Mouse (Mus musculus): ENCODE data around the gene Bcor. TPM values are rescaled to one million over a fixed set of nuclear protein-coding genes. Genes with fewer than 3 reads are reported as not detected.

Gene Bcor
- polyA plus RNA-seq, 1 experiment: 6.4 TPM

DNA sequence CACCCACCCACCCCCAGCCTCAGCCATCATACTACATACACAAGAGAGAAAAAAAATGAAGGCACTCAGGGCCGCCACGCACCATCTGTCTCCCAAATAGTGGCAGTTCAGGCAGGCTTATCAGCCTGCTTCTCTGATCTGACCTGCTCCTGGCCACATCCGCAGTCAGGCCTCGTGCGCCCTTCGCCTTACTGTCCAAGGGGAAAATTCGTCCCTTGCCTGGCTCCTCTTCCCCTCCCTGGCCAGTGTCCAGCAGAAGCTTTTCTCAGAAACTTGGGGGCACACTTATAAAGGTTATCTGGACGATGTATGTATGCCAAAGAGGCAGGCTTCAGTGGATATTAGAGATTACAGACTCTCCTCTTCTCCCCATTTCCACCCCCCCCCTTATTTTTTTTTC, 163.7 kb downstream of the Bcor start:
- H3K4me1 ChIP-seq (ENCODE audit: control insufficient read depth, insufficient read depth, low read length): no peaks in the 10 kb centered on the region
- no peaks in the 10 kb centered on the region for H3K27me3 ChIP-seq (replicated peaks; ENCODE audit: control insufficient read depth, insufficient read depth, low read length)
- TF ChIP-seq POLR2A (IDR thresholded peaks at IDR 0.05; ENCODE audit: low read depth, low read length): no peak
- TF ChIP-seq CTCF (conservative IDR thresholded peaks at IDR 0.05; ENCODE audit: insufficient read depth, insufficient read length, low read depth, low read length): no peak
- DNase-seq: peak; percentile 2
- H3K27ac ChIP-seq (ENCODE audit: insufficient read depth, low read depth, low read length): no peak overlapping the region
- H3K36me3 ChIP-seq (ENCODE audit: control insufficient read depth, insufficient read depth, low read length): no peaks in the 10 kb centered on the region
- no peak overlapping the region for H3K4me3 ChIP-seq (ENCODE audit: insufficient read depth, low read depth, low read length)
- 79% methylated on average over 8 of the region's 8 CpGs for WGBS

DNA sequence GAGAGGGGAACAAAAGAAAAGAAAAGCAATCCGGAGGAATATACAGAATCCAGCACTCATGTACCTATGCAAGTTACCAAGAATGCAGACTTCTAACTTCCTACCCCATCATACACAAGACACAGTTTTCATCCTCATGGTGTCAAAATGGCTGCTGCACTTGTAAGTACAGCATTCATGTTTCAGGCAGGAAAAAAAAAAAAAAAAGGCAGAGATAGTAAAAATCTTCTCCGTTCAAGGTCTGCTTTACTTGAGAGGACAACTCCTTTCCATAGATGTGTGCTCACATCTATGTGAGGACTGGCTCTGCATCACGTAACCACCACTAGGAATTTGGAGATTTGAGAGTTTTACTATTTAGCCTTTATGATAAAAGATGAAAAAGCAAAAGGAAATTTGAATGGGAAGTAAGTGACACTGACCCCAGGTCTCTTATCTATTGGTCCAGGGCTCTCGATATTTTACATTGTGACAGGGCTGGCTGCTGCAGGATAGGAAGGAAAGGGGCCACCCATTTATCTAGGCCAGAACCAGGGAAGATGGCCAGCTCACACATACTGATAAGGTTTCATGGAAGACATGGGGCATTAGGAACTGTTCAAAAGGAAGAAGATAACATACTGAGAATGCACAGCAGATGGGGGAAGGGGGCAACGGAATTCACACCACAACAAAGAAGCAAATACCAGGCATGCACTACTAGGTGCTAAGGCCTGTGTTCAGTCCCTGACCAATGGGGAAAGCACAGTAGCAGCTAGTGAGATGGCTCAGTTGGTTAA, 166.3 kb downstream of the Bcor start:
- Histone ChIP-seq H3K36me3 (ENCODE audit: control insufficient read depth, insufficient read depth, low read length) (no peaks in the 10 kb centered on the region), H3K4me1 (ENCODE audit: control insufficient read depth, insufficient read depth, low read length) (no peaks in the 10 kb centered on the region), H3K27me3 (replicated peaks; ENCODE audit: control insufficient read depth, insufficient read depth, low read length) (no peaks in the 10 kb centered on the region), H3K4me3 (ENCODE audit: insufficient read depth, low read depth, low read length) (no peak overlapping the region), H3K27ac (ENCODE audit: insufficient read depth, low read depth, low read length) (no peak overlapping the region)
- no peak for TF ChIP-seq POLR2A (IDR thresholded peaks at IDR 0.05; ENCODE audit: low read depth, low read length)
- peak; percentile 17 for DNase-seq
- WGBS: 85% methylated on average over 5 of the region's 5 CpGs

DNA sequence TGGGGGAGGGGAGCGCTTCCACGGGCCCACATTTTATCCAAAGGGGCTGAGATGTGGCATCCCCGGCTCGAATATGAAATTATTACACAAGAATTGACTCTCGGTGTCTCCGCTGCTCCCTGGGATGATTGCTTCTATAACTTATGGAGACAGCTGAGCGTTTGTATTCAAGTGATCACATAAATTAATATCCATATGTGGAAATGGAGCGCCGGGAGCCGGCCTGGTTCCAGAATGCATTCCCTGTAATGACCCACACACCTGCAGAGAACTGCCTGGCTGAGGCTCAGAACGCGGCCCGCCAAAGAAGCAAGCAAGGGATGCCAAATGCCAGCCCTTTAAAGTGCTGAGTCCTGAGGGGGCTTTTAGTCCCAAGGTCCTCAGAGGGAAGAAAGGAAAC, 170.7 kb downstream of the Bcor start:
- no peak for TF ChIP-seq POLR2A (IDR thresholded peaks at IDR 0.05; ENCODE audit: low read depth, low read length)
- TF ChIP-seq CTCF (conservative IDR thresholded peaks at IDR 0.05; ENCODE audit: insufficient read depth, insufficient read length, low read depth, low read length): no peak
- no peaks in the 10 kb centered on the region for H3K4me1 ChIP-seq (ENCODE audit: control insufficient read depth, insufficient read depth, low read length)
- 91% methylated on average over 13 of the region's 13 CpGs for WGBS

DNA sequence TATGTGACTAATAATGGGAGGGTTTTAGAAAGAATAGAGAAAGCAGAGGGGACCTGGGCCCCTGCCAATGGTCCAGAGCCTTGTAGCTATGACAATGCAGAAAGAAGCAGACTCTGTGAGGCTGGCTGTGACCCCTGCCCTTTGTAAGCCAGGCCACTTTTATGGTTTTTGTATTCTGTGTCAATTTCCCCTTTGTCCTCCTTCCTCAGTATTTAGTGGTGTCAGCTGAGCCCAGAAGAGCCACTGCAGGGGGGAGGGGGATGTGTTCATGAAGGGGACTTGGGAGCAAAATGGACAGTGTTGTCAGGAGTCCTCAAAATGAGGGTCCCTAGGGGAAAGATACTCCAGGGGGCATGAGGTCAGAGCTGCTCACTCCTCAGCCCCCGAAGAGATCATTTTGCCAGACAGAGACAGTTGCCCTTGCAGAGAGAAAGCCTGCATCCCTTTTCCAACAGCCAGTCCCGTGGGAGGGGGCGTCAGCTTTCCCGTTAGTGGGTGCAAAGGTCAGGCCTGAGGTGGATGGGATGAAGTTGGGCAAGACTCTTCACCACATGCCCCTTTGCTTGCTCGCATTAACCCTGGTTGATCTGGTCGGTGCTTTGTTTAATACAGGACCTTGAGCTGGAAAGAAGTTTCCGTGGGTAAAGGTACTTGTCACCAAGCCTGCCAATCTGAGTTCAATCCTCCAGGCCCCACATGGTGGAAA, 171.8 kb downstream of the Bcor start:
- no peaks in the 10 kb centered on the region for H3K4me1 ChIP-seq (ENCODE audit: control insufficient read depth, insufficient read depth, low read length)
- no peaks in the 10 kb centered on the region for H3K36me3 ChIP-seq (ENCODE audit: control insufficient read depth, insufficient read depth, low read length)
- DNase-seq: no peak
- no peaks in the 10 kb centered on the region for H3K27me3 ChIP-seq (replicated peaks; ENCODE audit: control insufficient read depth, insufficient read depth, low read length)
- H3K27ac ChIP-seq (ENCODE audit: insufficient read depth, low read depth, low read length): no peak overlapping the region
- TF ChIP-seq POLR2A (IDR thresholded peaks at IDR 0.05; ENCODE audit: low read depth, low read length) (no peak), CTCF (conservative IDR thresholded peaks at IDR 0.05; ENCODE audit: insufficient read depth, insufficient read length, low read depth, low read length) (no peak)
- 88% methylated on average over 7 of the region's 7 CpGs for WGBS
- no peak overlapping the region for H3K4me3 ChIP-seq (ENCODE audit: insufficient read depth, low read depth, low read length)

More for the DNA sequence above, 170.7 kb downstream of the Bcor start:
- Histone ChIP-seq H3K36me3 (ENCODE audit: control insufficient read depth, insufficient read depth, low read length) (no peaks in the 10 kb centered on the region), H3K27me3 (replicated peaks; ENCODE audit: control insufficient read depth, insufficient read depth, low read length) (no peaks in the 10 kb centered on the region), H3K27ac (ENCODE audit: insufficient read depth, low read depth, low read length) (no peak overlapping the region), H3K4me3 (ENCODE audit: insufficient read depth, low read depth, low read length) (no peak overlapping the region)
- no peak for DNase-seq

DNA sequence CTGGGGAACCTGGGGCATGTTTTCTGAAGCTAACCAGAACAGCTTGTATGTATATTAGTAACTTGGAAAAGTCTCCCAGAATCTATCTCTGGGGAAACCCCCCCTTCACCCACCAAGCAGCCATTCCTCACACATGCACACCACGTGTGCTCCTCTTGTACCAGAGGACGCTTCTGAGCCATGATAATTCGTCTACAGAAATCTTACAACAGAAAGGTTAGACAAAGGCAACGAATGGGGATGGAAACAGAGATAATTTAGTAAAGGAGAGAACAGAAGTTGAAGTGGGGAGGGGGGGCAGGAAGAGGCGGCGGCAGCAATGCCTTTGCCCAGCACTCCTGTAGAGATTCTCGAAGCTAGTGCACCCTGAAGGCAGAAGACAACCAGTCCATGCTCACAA, 172.6 kb downstream of the Bcor start:
- WGBS: 86% methylated on average over 7 of the region's 7 CpGs
- TF ChIP-seq POLR2A (IDR thresholded peaks at IDR 0.05; ENCODE audit: low read depth, low read length) (no peak), CTCF (conservative IDR thresholded peaks at IDR 0.05; ENCODE audit: insufficient read depth, insufficient read length, low read depth, low read length) (no peak)

More for the DNA sequence above, 172.6 kb downstream of the Bcor start:
- H3K4me3 ChIP-seq (ENCODE audit: insufficient read depth, low read depth, low read length): no peak overlapping the region
- no peaks in the 10 kb centered on the region for H3K36me3 ChIP-seq (ENCODE audit: control insufficient read depth, insufficient read depth, low read length)
- DNase-seq: no peak
- H3K4me1 ChIP-seq (ENCODE audit: control insufficient read depth, insufficient read depth, low read length): no peaks in the 10 kb centered on the region
- no peak overlapping the region for H3K27ac ChIP-seq (ENCODE audit: insufficient read depth, low read depth, low read length)
- H3K27me3 ChIP-seq (replicated peaks; ENCODE audit: control insufficient read depth, insufficient read depth, low read length): no peaks in the 10 kb centered on the region
